Mouse (Mus musculus) ovary, postnatal 14 days (tissue): ENCODE data around the gene Dock4.
A peak's percentile ranks its signal among the peaks of the same experiment; 100 is the strongest.

Source experiments
- DNase-seq: peaks from one replicate; pipeline ENCODE4 v3.0.0; 2022; ENCODE audit warnings: low spot score

Gene Dock4

DNA sequence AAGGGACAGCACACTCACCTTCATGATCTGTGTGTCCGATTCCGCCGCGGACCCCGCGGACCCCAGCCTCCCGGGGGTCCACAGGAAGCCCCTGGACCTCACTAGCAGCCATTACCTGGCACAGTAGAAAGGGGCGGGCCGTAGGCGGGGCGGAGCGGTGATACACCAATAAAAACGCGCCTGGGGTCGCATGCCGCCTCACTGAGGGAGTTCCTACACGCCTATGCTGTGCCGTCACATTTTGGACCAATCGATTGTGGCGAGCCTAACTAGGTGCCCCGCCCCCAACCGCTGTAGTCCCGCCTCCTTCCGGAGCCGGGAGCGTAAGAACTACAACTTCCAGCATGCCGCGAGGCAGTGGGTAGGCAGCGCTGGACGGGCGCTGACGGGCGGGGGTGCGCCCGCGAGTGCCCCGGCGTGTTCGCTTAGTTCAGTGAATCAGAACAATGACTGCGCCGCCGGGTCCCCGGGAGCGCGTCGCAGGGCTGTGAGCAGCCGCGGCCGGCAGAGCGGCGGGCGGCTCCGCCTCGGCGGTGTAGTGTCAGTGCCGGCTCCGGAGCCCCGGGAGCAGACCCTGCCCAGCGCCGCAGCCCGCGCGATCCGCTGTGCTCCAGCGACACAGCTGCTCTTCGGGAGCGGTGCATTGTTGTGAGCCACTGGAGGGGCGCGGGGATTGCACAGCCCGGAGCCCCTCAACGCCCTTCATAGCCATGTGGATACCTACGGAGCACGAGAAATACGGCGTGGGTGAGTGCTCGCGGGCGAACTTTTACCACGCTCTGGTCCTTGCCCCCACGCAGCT lies at the start of gene Dock4, which contains the start of gene Zfp277:
Gene Dock4 (plus strand): TSS at position 305 of the 802 bp plus-strand sequence.
Gene Zfp277 (minus strand): TSS at position 255 of the 802 bp plus-strand sequence.
- DNase-seq: peak; percentile 95

DNA sequence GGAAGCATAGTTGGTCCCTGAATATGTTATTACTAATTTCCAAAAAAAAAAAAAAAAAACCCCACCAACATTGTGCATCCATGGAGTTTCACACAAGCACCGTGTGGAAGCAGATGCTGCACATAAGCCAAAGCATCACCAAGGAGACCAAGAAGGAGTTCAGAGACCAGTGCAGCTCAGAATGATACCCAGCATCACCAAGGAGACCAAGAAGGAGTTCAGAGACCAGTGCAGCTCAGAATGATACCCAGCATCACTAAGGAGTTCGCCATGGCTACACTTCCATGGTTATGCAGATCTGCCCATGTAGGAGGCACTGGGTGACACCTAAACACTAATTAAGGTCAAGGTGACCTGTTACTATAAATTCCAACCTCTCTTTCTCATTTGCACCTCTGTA lies 46.8 kb upstream of the Dock4 start:
- DNase-seq: no peak

DNA sequence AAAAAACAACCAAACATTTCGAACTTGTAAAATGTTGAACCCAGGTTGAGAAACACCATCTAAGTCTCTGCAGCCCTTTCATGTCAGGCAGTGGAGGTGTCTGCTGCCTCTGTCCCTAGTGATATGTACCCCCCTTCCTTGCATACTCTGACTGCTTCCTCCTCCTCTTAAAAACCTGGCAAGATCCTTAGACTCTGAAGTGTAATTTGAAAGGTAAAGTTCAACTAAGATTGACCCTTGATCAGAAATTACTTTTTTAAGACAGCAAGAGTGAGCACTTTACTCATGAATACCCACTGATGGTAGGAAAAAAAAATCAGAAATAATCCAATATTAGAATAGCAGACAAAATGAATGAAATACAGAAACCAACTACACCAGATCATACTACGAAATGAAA lies 46.4 kb upstream of the Dock4 start:
- no peak for DNase-seq

DNA sequence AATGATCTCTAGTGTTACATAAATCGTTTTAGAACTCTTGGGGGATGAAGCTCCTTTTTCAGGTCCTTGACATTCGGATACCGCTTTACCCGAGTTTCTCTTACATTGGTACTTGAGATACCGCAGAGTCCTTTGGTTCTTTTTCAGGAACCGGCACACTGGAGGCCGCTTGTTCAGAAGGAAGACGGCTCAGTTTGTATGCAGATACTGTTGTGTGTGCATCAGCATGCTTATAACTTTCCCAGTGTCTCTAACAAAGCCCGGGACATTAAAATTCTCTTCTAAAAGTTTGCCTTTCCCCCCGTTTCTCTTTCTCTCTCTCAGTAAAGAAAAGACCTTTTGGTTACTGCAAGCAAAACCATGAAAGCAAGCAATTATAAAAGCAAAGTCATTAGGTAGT lies 45.9 kb upstream of the Dock4 start:
- DNase-seq: no peak

DNA sequence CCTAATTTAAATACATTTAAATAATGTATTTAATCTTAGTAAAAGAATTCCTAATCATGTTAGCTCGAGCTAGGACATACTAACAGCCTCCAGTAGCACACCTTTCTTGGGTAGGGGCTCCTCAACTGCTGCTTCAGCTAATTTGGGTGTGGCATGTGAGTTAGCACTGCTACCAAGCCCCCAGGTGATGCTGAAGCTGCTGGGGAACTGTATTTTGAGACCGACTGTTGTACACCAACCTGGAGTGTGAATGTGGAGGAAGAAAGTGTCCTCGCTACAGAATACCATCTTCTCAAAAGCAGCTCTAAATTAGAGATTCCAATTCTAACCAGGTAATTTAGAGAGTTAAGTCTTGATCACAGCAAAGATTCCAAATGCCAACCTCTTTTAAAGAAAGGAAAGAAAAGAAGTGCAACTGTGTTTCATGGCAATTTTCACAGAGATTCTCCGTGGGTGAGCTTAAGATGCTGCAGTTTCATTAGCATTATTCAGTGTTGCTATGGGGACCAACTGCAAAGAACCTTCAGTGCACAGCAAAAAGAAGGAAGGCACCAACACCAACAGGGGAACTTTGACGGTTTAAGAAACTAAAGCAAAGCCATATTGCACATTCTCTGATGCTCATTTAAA lies 31.0 kb upstream of the Dock4 start:
- no peak for DNase-seq

DNA sequence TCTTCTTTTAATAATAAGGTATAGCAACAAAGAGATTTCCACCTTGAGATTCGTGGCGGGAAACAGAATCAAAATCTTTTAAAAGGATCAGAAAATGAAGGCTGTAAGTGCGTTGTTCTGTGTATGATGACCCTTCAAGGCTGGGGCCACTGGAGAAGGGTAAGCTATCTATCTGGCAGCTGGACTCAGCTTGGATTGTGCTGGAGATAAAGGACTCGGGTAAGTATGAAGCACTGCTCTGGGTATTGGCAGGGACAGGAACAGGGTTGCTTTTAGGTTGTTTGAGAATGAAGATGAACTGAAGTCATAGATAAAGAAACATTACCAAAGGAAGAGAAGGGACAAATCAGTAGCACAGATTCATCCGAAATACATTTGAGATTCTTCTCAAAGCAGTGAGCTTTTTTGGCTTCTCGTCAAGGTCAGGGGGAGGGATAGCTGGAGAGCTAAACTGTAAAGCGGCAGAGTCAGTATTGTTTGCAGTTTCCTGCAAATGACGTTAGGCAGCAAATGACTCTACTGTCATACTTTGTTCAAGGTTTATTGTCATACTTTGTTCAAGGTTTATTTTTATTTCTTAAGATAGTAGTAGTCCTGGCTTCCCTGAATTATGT lies 30.3 kb upstream of the Dock4 start:
- no peak for DNase-seq

DNA sequence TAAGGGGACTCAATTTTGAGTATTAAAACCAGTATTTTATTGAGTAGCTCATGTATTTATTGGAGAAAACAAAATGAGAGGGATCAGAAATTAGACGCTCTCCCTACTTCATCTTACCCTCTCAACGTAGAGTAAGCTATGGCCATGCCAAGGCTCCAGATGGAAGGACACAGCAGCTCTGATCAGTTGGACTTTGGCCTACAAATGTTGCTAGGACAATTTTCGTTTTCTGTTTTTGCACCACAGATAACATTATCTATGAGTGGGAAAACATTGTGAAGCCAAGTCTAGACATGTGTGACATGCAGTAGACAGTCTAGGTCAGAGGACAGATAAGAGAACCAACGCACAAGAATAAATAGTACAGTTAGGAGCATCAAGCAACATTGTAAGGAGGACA lies 28.5 kb upstream of the Dock4 start:
- DNase-seq: no peak

DNA sequence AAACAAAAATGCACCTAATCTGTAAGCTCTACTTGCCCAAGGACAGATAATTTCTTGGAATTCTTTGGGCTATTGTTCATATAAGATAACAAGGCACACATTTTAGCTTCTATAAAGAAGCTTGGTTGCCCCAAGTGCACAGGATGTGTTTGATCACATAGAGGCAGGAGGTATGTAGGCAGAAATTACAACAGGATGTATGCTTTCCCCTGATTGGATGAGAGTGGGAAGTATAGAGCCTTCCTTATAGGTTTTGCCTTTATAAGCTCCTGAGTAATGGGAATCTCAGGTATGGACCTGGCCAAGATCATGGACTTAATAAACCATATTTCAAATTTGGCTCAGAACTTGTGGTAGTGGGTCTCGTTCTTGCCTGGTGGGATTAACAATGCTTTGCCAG lies 20.8 kb upstream of the Dock4 start:
- no peak for DNase-seq

DNA sequence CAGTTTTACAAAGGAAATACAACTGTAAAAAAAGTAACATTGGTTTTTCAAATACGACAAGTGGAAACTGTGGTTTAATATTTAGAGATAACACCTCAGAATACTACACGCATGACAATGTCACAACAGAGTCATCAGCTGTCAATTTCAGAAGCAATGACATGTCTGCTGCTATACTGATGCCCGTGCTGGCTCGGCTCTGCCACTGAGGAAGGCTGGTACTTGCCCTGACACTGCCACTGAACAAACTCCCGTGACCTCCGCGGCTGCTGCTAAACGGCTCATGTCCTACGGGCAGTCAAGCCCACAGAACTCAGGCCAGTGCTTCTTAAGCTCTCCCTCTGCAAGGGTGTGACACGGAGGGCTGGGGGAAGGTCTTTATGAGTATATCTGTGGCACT lies 18.1 kb upstream of the Dock4 start:
- no peak for DNase-seq

DNA sequence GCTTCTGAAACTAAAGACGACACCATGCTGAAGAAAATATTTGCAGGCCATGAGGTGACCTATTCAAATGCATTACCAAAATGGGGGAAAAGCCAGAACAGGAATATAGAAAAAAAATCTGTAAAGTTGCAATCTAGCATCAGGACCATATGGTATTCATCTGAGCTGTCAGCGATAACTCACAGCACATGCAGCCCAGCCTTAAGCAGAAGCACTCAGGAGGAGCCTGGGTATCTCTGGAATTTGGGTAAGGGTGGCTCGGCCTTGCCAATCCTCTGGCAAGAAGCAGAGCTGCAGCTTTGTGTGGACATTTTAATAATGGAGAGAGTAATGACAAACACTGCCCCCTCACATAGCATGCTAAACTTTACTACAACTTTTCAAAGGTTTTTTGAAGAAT lies 15.8 kb upstream of the Dock4 start:
- DNase-seq: no peak

DNA sequence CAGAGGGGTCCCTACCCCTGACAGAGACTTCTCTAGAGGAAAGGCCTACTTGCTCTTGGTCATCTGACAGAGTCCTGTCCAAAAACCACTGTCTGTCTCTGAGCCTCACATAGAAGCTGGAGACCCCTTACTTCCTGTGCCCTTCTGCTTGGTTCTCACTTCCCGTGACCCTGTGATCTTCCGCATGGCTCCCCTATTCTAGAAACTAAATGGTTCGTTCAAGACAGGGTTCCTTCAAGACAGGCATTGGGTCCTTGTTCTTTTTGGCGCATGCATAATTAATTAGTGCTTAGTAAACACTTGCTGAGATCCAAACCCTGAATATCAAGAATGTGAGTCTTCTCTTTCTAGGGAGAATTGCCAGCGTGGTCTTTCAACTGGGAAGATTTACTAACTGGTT lies 14.7 kb upstream of the Dock4 start:
- DNase-seq: no peak

DNA sequence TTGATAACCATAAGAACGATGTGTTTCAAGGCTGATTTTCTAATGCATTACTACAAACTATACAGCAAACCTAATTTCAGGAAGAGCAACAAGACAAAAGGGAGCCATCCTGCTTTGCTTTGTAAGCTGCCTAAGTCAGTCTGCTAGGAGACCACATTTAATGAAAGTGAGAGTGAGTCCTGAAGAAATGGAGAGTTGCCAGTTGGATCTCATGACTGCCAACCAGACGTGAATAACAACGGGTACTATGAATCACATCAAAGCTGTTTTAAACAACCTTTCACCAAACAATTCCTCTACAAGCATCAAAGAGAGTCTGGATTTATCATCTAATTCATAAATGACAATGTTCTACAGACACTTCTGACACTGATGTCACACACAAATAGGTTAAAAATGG lies 11.7 kb upstream of the Dock4 start:
- no peak for DNase-seq

DNA sequence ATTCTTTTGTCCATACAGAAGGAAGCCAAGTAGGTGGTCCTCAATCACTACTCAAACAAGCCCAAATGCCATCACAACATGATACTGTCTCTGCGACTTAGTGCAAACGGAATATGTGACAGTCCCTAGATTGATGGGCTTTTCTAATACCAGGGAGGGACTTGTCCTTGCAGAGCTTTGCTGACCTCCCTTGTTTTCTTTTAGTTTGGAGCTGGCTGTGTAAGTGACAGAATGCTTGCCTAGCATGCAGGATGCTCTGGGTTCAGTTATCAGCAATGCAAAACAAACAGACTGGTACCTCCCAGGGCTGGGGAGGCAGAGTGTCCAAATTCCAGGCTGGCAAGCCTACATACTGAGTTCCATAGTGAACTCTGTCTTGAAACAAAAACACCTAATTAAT lies 7.7 kb upstream of the Dock4 start:
- DNase-seq: no peak

DNA sequence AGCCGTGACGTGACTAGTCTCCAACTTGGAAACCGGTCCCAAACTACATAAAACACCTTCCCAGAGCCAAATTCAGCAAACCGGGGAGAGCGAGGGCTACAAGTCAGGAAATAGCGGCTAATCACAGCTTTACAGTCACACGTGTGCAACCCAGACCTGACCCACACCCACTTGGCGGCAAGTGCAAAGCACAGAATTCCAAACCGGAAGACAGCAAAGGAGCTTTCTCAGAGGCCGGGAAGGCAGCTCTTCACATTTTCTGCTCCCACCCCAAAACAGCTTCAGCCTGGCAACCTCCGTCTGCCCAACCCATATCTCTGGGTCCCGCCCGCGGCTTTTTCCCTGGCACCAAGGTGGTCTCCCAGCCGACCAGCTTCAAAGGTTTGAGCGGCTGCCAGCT lies 546 bp upstream of the Dock4 start:
- DNase-seq: no peak

DNA sequence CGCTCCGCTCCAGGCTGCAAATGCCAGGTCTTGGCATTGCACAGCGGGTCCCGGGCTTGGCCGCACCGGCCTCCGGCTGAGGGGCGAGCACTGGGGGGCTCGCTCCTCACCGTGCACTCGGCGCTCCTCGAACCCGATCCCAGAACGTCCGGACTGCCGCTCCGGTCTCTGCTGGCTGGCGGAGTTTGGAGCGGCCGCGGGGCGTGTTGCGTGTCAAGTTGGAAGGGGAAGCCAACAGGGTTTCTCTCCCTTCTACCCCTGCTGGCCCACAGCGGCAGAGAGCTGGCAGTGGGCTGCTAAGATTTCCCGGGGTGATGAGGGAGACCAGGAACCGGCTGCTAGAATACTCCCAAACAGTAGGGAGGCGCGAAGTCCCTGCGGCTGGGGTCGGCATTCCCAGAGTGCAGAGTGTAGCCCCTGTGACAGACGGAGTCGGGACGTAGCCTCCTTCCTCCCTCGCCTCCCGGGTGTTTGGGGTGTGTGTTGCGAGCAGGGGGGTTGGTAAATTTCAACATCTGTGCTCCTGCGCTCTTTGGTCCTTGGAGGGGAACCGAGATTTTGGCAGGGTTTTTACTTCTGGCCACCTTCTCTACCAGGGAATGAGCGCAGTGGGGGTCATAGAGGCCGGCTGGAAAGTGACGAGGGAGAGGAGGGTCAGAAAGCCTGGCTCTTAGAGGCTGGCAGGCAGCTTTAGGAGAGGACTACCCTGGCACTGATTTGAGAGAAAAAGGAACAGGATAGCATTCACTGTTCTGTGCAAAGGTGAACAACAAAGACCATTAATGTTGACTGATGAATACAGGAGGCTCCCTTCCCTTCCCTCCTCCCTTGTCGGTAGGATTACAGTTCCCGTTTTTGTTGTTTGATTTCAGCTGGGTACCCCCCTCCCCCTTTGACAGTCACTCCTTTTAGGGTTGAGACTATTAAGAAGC lies 964 bp downstream of the Dock4 start:
- peak; percentile 22 for DNase-seq

DNA sequence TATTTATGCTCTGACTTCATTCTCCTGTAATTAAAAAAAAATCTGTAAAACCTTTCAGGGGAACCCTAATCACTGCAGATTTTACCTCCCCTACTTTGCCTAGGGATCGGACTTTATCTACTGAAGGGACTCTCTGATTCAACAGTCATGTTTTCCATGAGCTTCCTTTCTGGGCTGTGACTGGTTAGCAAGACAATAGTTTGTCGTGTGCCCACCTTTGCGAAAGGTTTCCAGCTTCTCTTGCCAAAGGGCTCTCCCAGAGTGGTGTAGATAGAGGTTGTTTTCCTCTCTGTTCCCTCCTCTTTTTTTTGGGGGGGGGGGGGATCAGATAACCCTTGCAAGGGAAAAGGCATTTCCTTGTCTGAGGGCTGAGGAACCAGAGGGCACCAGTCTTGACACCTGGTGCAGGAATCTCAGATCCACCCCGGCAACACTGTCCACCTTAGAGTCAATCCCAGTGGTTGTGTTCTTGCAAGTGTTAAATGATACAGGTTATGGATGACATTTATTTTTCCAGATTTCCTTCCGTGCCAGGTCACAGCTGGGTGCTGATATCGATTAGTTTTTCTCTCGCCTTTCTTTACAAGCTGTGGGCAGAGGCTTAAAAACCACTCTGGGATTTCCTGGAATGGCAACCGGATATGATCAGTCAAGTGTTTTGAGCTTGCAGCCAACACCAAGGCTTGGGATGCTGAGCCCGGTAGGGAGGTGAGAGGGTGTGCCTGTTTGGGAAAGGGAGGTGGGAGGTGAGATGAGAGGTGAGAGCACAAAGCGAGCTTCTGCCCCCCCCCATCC lies 2.0 kb downstream of the Dock4 start:
- no peak for DNase-seq

DNA sequence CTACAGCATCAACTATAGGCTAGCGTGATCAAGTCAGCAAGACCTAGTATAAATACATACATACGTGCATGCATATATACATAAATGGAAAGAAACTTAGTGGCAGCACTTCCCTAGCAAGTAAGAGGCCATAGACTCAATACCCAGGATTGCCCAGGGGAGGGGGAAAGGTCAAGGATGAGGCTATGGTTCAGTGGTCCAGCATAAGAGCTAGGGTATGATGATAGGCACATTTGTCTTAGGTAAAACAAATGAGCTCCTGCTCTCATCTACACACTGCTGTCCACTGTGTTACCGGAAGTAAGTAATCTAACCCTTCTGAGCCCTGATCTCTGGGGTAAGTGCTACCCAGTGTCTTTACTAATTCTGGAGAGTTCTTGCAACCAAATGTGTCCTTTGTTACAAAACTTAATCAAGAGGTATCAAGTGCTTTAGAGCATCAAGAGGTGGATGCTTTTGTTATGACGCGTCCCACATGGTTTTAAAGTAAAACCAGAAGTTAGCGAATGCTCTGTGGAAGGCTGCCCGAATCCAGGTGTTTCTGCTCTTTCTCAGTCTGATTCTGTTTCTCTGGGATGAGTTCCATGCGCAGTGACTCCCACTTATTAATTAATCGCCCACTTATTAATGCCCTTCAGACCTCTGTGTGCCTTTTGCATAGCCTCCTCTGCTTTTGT lies 3.5 kb downstream of the Dock4 start:
- DNase-seq: no peak

DNA sequence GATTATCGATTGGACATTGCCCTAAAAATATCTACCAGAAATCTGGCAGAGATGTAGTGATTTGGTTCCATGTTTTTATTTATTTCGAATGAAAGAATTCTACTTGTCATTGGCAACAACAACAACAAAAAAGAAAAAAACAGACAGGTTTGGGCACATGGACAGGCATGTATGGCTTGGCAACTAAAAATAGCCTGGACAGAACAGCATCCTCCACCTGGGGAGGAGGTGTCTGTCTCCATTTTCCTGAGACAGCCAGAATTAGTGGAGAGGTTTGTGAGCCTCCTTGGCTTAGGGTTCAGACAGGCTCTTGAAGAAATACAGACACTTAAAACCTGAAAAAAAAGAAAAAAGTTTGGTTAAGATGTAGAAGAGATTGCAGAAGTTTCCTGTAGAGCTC lies 10.8 kb downstream of the Dock4 start:
- no peak for DNase-seq

DNA sequence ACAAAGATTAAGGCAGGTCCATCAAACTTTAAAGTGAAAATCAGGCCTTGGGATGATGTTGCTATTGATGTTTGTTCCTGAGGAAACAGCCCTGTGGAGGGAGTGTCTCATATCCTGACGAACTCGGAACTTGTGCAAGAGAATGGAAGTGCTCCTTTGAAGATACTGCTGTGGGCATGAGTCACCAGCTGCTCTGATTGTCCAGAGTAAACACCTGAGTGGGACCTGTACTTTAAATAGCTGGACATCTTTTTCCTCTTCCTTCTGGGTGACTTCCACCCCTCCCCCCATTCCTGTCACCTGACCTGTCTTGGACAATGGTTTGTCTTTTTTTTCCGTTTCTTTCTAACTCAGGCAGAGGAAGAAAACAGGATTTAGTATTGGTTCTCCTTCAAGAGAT lies 13.2 kb downstream of the Dock4 start:
- no peak for DNase-seq

DNA sequence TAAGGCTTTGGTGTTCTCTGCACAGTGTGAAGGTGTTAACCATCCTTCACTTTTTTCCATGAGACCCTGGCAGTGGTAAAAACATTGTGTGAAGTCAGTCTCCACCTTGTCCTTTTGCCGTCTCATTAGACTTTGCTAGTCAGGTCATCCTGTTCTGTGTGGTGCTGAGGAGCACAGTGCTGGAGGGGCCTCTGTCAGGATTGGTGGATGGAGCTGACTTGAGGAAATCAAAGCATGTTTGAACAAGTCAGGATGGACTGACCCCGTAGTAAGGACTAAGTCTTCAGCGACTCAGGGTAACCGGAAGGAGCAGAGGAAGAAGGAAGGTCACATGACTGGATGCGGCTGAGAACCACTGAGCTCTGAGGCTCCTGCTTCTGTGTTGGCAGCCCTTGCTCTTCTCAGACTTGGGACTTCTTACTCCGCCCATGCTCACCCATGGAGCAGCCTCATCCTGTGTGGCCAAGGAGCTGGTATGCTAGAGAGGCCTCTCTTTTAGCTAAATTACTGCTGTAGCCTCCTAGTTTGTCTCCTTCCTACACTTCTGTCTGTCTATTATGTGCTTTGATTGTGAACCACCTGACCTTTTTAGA lies 14.0 kb downstream of the Dock4 start:
- no peak for DNase-seq
